Mouse (Mus musculus) embryonic fibroblast, embryonic 13.5 days (primary cell): ENCODE data around the gene Stxbp1. TPM values are rescaled to one million over a fixed set of nuclear protein-coding genes. Genes with fewer than 3 reads are reported as not detected.

ENCODE experiments used
- H3K27ac ChIP-seq: 2 replicates; pipeline ENCODE4 v1.5.1; 2012; ENCODE audit warnings: low read length, control low read depth, inconsistent platforms; ENCODE audit not compliant: insufficient read depth
- H3K4me1 ChIP-seq: 2 replicates; pipeline ENCODE4 v1.6.1; 2011; ENCODE audit warnings: low read length; ENCODE audit not compliant: control insufficient read depth, insufficient read depth
- H3K4me3 ChIP-seq: 2 replicates; pipeline ENCODE4 v1.5.1; 2011; ENCODE audit warnings: mild to moderate bottlenecking, control low read depth, low read length; ENCODE audit not compliant: insufficient read depth
- CTCF ChIP-seq: IDR thresholded peaks from 2 replicates; pipeline ENCODE4 v1.5.1; 2011; ENCODE audit warnings: mild to moderate bottlenecking, control low read depth, low read length, moderate library complexity, borderline replicate concordance; ENCODE audit not compliant: insufficient read depth
- POLR2A ChIP-seq: IDR thresholded peaks from 2 replicates; pipeline ENCODE4 v1.6.1; 2011; ENCODE audit warnings: low read depth, mild to moderate bottlenecking, control low read depth, low read length, moderate library complexity
- polyA plus RNA-seq: library from polyadenylated mRNA; stranded (reverse); fragments of >200 nt; gene quantifications from 2 replicates; pipeline ENCODE4 v1.2.4, GENCODE M21; 2011; ENCODE audit warnings: low read depth; ENCODE audit not compliant: missing spikeins, insufficient read length

The Stxbp1 gene
- polyA plus RNA-seq, 1 experiment, result 33.3 TPM

DNA sequence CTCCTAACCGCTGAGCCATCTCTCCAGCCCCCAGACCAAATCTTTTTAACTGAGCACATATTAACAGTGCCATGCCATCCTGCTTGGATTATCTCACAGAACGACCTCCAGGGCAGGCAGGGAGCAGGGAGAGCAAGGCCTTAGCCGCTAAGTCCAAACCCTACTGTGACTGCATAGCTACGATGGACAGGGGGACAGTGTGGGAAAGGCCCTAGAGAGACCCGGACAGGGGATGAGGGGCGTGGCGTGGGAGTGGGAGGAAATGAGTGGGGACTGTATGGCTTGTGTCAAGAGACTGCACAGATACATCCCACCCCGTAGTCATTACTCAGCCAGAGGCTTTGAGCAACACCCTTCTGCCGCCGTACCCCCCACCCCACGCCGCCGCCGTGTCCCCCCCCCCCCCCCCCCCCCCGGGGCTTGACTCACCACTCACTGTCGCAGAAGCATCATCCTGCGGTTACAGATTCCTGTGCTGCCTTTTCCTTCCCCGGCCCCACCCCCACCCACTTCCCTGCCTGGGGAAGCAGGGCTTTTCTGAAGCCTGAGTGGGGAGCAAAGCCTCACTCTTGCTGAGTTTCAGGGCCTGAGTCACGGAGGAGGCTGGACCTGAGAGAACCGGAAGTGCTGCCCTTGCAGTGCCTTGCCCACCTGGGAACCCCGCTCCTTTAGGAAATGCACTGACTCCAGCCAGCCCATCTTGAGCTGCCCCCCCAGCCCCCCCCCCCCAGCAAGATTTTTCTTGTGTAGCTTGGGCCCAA is 35.4 kb upstream of the Stxbp1 start:
- Histone ChIP-seq H3K4me3 (no peak overlapping the region), H3K4me1 (peaks cover 35% of the 10 kb centered on the region), H3K27ac (peak overlapping the region; percentile 98)
- TF ChIP-seq CTCF, result no peak
- TF ChIP-seq POLR2A, result peak; percentile 55; the same call in 1 of the 2 replicates

DNA sequence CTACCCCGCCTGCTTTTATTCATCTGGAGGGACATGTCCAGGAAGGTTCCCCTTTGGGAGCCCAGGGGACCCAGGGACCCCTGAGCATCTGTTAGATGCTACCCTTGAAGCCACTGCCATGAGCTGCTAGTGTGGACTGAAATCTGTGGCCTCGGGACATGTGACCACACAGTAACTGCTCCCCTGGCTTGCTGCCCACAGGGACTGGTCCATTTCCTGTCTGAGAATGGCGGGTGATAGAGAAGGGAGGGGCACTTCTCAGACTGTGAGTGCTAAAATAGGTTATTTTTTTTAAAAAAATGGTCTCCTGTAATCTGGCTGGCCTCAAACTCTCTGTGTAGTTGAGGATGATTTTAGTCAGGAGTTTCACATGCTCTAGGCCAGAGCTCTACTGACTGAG is 34.7 kb upstream of the Stxbp1 start:
- TF ChIP-seq CTCF, result no peak
- TF ChIP-seq POLR2A, result no peak
- Histone ChIP-seq H3K4me1 (peaks cover 31% of the 10 kb centered on the region), H3K27ac (peak overlapping the region; percentile 96), H3K4me3 (no peak overlapping the region)

DNA sequence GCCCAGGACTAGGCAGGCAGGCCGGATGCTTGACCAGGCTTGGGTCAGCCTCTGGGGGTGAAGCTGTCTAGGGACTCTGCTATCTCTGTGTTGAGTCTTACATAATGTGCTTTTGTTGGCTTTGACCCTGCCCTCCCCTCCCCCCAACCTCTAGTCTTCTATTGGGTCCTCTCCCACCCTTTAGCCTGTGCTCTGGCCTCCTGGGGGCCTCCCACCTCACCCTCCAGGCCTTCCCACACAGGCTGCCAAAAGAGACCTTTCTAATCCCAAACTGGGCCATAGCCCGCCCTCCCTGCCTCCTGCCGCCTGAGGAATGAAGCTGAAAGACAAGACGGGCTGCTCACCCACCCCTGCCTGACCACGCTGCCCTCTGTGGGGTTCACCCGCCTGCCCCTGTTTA is 34.0 kb upstream of the Stxbp1 start:
- no peak for TF ChIP-seq CTCF
- TF ChIP-seq POLR2A, result no peak
- Histone ChIP-seq H3K4me3 (no peak overlapping the region), H3K27ac (peak overlapping the region; percentile 96), H3K4me1 (peaks cover 29% of the 10 kb centered on the region)

DNA sequence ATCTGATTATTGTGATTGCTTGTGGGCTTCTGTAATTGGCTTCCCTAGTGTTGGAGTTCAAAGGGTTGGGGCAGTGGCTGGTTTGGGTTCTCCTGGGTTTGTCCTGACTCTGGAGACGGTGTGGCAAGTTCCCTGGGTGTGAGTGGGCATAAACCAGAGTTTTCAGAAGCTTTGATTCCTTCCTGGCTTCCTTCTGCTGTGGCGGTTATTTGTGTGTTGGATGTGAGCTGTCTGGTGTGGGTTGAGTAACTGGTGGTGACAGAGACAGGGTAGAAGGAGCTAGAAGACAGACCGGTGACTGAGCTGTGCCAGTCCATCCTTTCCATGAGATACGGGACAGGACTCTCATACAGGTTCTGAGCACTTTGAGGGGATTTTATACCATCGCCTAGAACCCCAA is 32.5 kb upstream of the Stxbp1 start:
- H3K27ac ChIP-seq, result peak overlapping the region; percentile 96
- H3K4me1 ChIP-seq, result peaks cover 28% of the 10 kb centered on the region
- TF ChIP-seq CTCF, result no peak
- TF ChIP-seq POLR2A, result no peak
- peak overlapping the region; percentile 89 for H3K4me3 ChIP-seq

DNA sequence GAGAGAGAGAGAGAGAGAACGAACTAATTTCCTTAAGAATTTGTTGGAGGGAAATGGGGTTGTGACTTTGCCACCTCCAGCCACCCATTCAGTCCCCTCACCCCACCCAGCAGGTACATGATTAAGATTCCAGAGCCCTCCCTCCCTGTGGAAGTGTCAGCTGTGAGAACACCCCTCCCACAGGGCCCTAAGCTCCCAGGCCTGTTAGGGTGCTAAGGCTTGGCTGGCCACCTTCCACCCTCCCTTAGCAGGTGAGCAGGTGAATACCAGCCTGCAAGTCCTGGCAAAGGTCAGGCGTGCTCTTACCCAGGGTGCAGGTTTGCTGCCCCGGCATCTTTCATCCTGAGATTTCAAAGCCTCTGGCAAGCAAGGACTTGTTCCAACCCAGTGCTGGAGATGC is 31.4 kb upstream of the Stxbp1 start:
- Histone ChIP-seq H3K27ac (peak overlapping the region; percentile 96), H3K4me1 (peaks cover 22% of the 10 kb centered on the region), H3K4me3 (peak overlapping the region; percentile 89)
- TF ChIP-seq POLR2A (no peak), CTCF (no peak)

DNA sequence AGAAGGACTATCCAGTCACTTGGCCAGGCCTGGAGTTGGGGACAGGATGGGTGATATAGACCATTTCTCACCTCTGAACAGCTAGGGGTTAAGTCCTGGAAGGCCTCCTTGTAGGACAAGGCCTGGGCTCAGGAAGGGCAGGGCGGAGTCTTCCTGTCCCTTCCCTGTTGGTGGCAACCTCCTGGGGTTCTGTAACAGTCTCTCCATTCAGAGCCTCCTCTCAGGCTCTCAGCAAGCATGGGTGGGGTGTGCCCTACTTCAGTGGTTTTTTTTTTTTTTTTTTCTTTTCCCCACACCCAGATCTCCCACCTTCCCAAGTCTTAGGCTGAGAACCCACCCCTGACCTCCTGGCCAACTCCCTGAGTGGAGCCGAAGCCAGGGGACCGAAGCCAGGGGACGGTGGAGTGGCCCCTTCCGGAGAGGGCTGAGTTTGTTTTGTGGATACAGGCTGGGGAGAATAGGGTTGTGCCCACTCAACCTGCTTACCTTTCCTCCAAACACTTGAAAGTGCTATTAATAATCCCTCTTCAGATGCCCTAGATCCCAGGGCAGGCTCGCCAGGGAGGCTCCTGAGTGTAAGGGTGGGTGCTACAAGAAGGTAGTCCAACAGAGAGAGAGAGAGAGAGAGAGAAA is 30.8 kb upstream of the Stxbp1 start:
- peak overlapping the region; percentile 89 for H3K4me3 ChIP-seq
- H3K4me1 ChIP-seq, result peaks cover 18% of the 10 kb centered on the region
- H3K27ac ChIP-seq, result peak overlapping the region; percentile 96
- no peak; the same call in 1 of the 2 replicates for TF ChIP-seq POLR2A
- TF ChIP-seq CTCF, result no peak

DNA sequence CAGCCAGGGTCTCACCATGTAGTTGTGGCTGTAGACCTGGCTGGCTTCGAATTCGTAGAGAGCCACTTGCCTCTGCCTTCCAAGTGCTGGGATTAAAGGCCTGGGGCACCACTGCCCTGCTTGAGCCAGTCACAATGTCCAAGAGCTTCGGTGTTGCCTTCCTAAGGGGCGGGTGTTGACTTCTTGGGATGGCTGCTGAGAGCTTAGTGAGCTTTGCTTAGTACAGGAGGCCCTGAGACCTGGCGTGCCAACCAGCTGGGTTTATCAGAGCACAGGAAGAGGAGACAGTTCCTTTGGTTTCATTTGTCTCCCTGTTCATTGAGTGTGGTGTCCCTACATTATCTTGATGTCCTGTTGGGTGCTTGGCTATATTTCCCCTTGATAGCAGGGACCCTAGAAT is 30.3 kb upstream of the Stxbp1 start:
- TF ChIP-seq CTCF (no peak), POLR2A (no peak)
- H3K27ac ChIP-seq, result peak overlapping the region; percentile 96
- peak overlapping the region; percentile 89 for H3K4me3 ChIP-seq
- H3K4me1 ChIP-seq, result peaks cover 17% of the 10 kb centered on the region

DNA sequence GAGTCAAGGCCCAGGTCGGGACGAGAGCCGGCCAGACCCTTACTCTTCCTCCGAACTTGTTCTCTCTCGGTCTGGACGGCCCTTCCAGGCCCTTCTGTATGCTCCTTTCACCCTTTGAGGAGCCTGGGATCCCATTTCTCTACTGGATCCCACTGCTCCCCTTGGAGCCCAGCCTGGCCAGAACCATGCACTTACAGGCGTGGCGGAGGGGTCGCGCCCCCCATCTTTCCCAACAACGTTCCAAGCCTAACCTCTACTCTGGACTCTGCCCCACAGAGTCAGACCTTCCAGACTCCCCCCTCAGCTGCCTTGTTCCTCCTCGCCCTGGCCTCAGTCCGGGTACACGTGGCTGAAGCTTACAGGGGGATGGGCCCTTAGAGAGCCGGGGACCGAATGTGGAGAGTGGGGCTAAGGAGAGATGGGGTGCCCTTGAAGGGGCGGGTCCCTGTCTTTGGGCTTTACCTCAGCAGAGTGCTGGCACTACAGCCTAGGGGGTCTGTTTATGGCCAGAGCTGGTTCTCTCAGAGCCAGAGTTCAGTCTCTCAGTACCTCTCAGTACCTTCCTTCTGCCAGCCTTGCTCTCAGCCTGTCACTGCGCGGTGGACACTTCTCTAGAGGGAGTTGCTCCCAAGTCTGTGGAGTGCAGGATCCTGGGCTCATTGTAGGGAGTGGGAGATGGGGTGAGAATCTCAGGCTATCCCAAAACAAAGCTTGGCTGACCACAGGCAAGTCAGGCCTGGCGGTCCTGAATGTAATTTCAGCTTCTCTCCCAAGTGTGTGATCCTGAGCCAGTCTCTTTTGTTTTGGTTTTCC is 29.7 kb upstream of the Stxbp1 start:
- H3K27ac ChIP-seq, result peak overlapping the region; percentile 96
- peaks cover 15% of the 10 kb centered on the region for H3K4me1 ChIP-seq
- TF ChIP-seq CTCF (no peak), POLR2A (peak; percentile 25; the same call in 1 of the 2 replicates)
- peak overlapping the region; percentile 89 for H3K4me3 ChIP-seq

DNA sequence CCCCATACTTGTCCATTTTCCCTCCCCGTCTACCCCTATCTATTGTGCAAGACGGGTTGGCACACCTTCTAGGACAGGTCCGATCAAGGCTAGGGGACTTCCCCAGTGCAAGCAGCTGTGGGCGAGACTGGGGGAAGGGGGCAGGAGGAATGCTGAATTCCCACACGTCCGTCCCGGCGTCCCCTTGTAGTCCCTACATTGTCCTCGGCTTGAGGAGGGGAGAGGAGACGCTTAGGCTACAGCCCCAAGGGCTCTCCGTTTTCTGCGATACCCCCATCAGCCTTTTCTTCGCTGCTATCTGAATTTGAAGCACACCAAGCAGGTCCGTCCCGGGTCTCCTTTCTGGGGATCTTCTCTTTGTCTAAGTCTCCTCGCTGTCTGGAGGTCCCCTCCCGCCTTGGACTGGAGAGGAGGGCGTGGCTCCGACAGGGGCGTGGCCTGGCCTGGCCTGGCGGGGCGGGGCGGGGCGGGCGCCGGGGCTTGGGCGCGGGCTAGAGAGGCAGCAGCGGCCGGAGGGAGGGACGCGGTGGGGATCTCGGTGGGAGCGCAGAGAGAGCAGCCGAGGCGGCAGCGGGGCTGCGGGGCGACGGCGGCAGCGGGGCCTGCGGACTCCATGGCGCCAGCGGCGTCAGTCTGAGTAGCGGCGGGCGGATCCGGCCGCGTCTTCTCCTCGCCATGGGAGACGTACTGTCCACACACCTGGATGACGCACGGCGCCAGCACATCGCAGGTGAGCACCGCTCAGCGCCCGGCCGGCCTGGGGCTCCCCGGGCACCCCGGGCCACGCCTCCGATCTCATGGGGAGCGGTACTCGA is 28.8 kb upstream of the Stxbp1 start, which contains the start of gene Fam129b:
TSS of gene Fam129b (plus strand) at position 440 of the 815 bp plus-strand sequence.
- no peak for TF ChIP-seq CTCF
- TF ChIP-seq POLR2A, result peak; percentile 84
- H3K4me3 ChIP-seq, result peak within 1 kb of the TSS; percentile 89
- H3K27ac ChIP-seq, result peak within 1 kb of the TSS; percentile 96
- peaks cover 8% of the 10 kb centered on the region for H3K4me1 ChIP-seq
